Mouse (Mus musculus) heart, postnatal 0 days (tissue): ENCODE measurements at regions not wholly inside any gene's neighbourhood (a gene's known extent, or its start where the extent isn't known, plus 50 kb on each side); places are given as distances from the start of the nearest gene placed in this dataset.

ENCODE experiments used
- ATAC-seq: fragments of 200-750 bp; cut with Nextera tagmentation; 2 replicates; pipeline ENCODE4 v1.8.0; 2017; ENCODE audit warnings: low read depth, moderate number of reproducible peaks, moderate library complexity; ENCODE audit not compliant: insufficient read depth
- DNase-seq: peaks from one replicate; pipeline ENCODE4 v3.0.0-alpha.2; 2016; ENCODE audit warnings: low spot score
- H3K27ac ChIP-seq: fragments of 300-500 bp; sonication (generic); 2 replicates; pipeline ENCODE4 v1.5.1; 2014; ENCODE audit warnings: low read depth, mild to moderate bottlenecking
- H3K27me3 ChIP-seq: fragments of 300-500 bp; sonication (generic); 2 replicates; pipeline ENCODE4 v1.6.1; 2014; ENCODE audit warnings: low read length, mixed read lengths; ENCODE audit not compliant: control insufficient read depth, insufficient read depth
- H3K36me3 ChIP-seq: fragments of 300-500 bp; sonication (generic); replicated peaks from 2 replicates; pipeline ENCODE4 v1.6.1; 2014; ENCODE audit warnings: low read length, mixed read lengths; ENCODE audit not compliant: control insufficient read depth, insufficient read depth
- H3K4me1 ChIP-seq: fragments of 300-500 bp; sonication (generic); 2 replicates; pipeline ENCODE4 v1.6.1; 2014; ENCODE audit warnings: antibody characterized with exemption; ENCODE audit not compliant: control insufficient read depth, insufficient read depth
- H3K4me2 ChIP-seq: fragments of 300-500 bp; sonication (generic); 2 replicates; pipeline ENCODE4 v1.6.1; 2014; ENCODE audit warnings: low read depth, mild to moderate bottlenecking, low read length, moderate library complexity
- H3K4me3 ChIP-seq: fragments of 300-500 bp; sonication (generic); 2 replicates; pipeline ENCODE4 v1.5.1; 2014; ENCODE audit warnings: low read depth, low read length
- H3K9ac ChIP-seq: fragments of 300-500 bp; sonication (generic); replicated peaks from 2 replicates; pipeline ENCODE4 v1.6.1; 2014; ENCODE audit warnings: low read depth, low read length, mixed read lengths
- H3K9me3 ChIP-seq: fragments of 300-500 bp; sonication (generic); replicated peaks from 2 replicates; pipeline ENCODE4 v1.6.1; 2016; ENCODE audit warnings: low read length; ENCODE audit not compliant: control insufficient read depth
- CTCF ChIP-seq: IDR thresholded peaks from 2 replicates; pipeline ENCODE4 v1.5.1; 2016; ENCODE audit warnings: antibody characterized with exemption, control low read depth, low read depth
- EP300 ChIP-seq: IDR thresholded peaks from 2 replicates; pipeline ENCODE4 v1.6.1; 2016; ENCODE audit warnings: antibody characterized with exemption, low read depth
- WGBS: fragments of 180-500 bp; shearing (Covaris S2); extraction: QIAGEN DNeasy Blood & Tissue Kit; methylation state at CpG from one replicate; pipeline ENCODE4 v1.1.7; 2014; 5-methylcytosine and 5-hydroxymethylcytosine counted together

GRCm38 (mm10) chr3:50507211-50507610 lies 63.8 kb upstream of the Slc7a11 start:
- Histone ChIP-seq H3K9ac (no peak overlapping the region), H3K4me1 (no peaks in the 10 kb centered on the region), H3K27me3 (no peaks in the 10 kb centered on the region), H3K4me3 (no peak overlapping the region), H3K9me3 (no peaks in the 10 kb centered on the region), H3K36me3 (no peaks in the 10 kb centered on the region), H3K4me2 (no peak overlapping the region), H3K27ac (no peak overlapping the region)
- DNase-seq (no peak), ATAC-seq (no peak)
- 85% methylated on average over 2 of the region's 2 CpGs for WGBS
- no peak for TF ChIP-seq EP300
- no peak for TF ChIP-seq CTCF
